Mouse (Mus musculus) CH12.LX (cell line): ENCODE data around the gene Adamts20. TPM values are rescaled to one million over a fixed set of nuclear protein-coding genes. Genes with fewer than 3 reads are reported as not detected.

Experiments used
- DNase-seq: peaks from one replicate; pipeline ENCODE4 v3.0.0-alpha.2; 2013; ENCODE audit errors: extremely low read depth
- H3K27ac ChIP-seq: 2 replicates; pipeline ENCODE4 v1.5.1; 2012; ENCODE audit warnings: low read depth, mild to moderate bottlenecking, control low read depth, moderate library complexity; ENCODE audit not compliant: insufficient read depth
- H3K27me3 ChIP-seq: replicated peaks from 2 replicates; pipeline ENCODE3; 2012; ENCODE audit warnings: inconsistent platforms
- H3K36me3 ChIP-seq, 2 experiments: replicated peaks in 1 of 2; 2 replicates each; pipeline versions ENCODE3 to v1.6.1; 2012; ENCODE audit warnings: inconsistent platforms in 1 of 2, low read length in 1 of 2, mild to moderate bottlenecking in 1 of 2, mixed read lengths in 1 of 2, moderate library complexity in 1 of 2; ENCODE audit not compliant: control insufficient read depth in 1 of 2, insufficient read depth in 1 of 2
- H3K4me1 ChIP-seq, 2 experiments: 2 replicates each; pipeline ENCODE4 v1.6.1; 2012; ENCODE audit warnings: inconsistent platforms in 1 of 2, moderate library complexity in 1 of 2; ENCODE audit not compliant: insufficient read depth in 2 of 2, control insufficient read depth in 1 of 2
- H3K4me2 ChIP-seq: 2 replicates; pipeline ENCODE4 v1.6.1; 2012; ENCODE audit warnings: low read depth, mild to moderate bottlenecking, control low read depth; ENCODE audit not compliant: poor library complexity, insufficient read depth, severe bottlenecking
- H3K4me3 ChIP-seq, 3 experiments: fragments of 150-350 bp in 1 of 3; sonication (generic) in 1 of 3; replicated peaks in 1 of 3; 2 replicates each; pipeline versions ENCODE3 to v1.5.1; 2011 to 2012; ENCODE audit warnings: low read depth in 2 of 3, low read length in 2 of 3, mild to moderate bottlenecking in 2 of 3, moderate library complexity in 2 of 3, control low read depth in 1 of 3, improper control_type of control experiment in 1 of 3, inconsistent platforms in 1 of 3, mixed read lengths in 1 of 3; ENCODE audit not compliant: poor library complexity in 1 of 3
- H3K79me2 ChIP-seq: replicated peaks from 2 replicates; pipeline ENCODE4 v1.6.1; 2012; ENCODE audit warnings: mild to moderate bottlenecking, moderate library complexity; ENCODE audit not compliant: control insufficient read depth, poor library complexity, insufficient read depth, severe bottlenecking; ENCODE audit errors: extremely low read depth
- H3K9ac ChIP-seq: 2 replicates; pipeline ENCODE4 v1.6.1; 2012; ENCODE audit warnings: low read depth, mild to moderate bottlenecking, control low read depth, moderate library complexity; ENCODE audit not compliant: insufficient read depth
- H3K9me3 ChIP-seq: replicated peaks from 2 replicates; pipeline ENCODE3; 2012; ENCODE audit warnings: low read length, inconsistent platforms, mixed read lengths
- BHLHE40 ChIP-seq: IDR thresholded peaks from 2 replicates; pipeline ENCODE4 v1.6.1; 2011; ENCODE audit warnings: mild to moderate bottlenecking, low read depth, low read length, improper control_type of control experiment
- CHD1 ChIP-seq: IDR thresholded peaks from 2 replicates; pipeline ENCODE4 v1.6.1; 2012; ENCODE audit warnings: low read depth, low read length, improper control_type of control experiment, inconsistent platforms
- ETS1 ChIP-seq: conservative IDR thresholded peaks from 2 replicates; pipeline ENCODE4 v1.6.1; 2012; ENCODE audit warnings: low read depth, mild to moderate bottlenecking, inconsistent platforms, low read length, improper control_type of control experiment, moderate library complexity
- HCFC1 ChIP-seq: IDR thresholded peaks from 2 replicates; pipeline ENCODE4 v1.6.1; 2012; ENCODE audit warnings: low read depth, mild to moderate bottlenecking, inconsistent platforms, low read length, improper control_type of control experiment
- IRF4 ChIP-seq: IDR thresholded peaks from 2 replicates; pipeline ENCODE4 v1.6.1; 2014; ENCODE audit warnings: low read depth, mild to moderate bottlenecking, inconsistent platforms, low read length, improper control_type of control experiment
- JUN ChIP-seq: IDR thresholded peaks from 2 replicates; pipeline ENCODE4 v1.6.1; 2011; ENCODE audit warnings: low read depth, mild to moderate bottlenecking, low read length, improper control_type of control experiment, moderate library complexity; ENCODE audit not compliant: insufficient read depth
- JUND ChIP-seq: conservative IDR thresholded peaks from 2 replicates; pipeline ENCODE4 v1.6.1; 2011; ENCODE audit warnings: low read depth, low read length, improper control_type of control experiment
- KAT2A ChIP-seq: IDR thresholded peaks from 2 replicates; pipeline ENCODE4 v1.6.1; 2012; ENCODE audit warnings: low read length, improper control_type of control experiment, inconsistent platforms; ENCODE audit not compliant: insufficient replicate concordance
- MAX ChIP-seq: IDR thresholded peaks from 2 replicates; pipeline ENCODE4 v1.6.1; 2011; ENCODE audit warnings: low read length, improper control_type of control experiment
- MAZ ChIP-seq: IDR thresholded peaks from 2 replicates; pipeline ENCODE4 v1.6.1; 2012; ENCODE audit warnings: low read depth, mild to moderate bottlenecking, inconsistent platforms, low read length, improper control_type of control experiment, moderate library complexity
- MXI1 ChIP-seq: IDR thresholded peaks from 2 replicates; pipeline ENCODE4 v1.6.1; 2011; ENCODE audit warnings: mild to moderate bottlenecking, low read depth, low read length, improper control_type of control experiment
- POLR2A ChIP-seq: IDR thresholded peaks from 2 replicates; pipeline ENCODE4 v1.6.1; 2011; ENCODE audit warnings: low read depth, mild to moderate bottlenecking, improper control_type of control experiment, low read length
- POLR2AphosphoS2 ChIP-seq: IDR thresholded peaks from 2 replicates; pipeline ENCODE4 v1.6.1; 2011; ENCODE audit warnings: low read depth, low read length, improper control_type of control experiment
- RCOR1 ChIP-seq: conservative IDR thresholded peaks from 2 replicates; pipeline ENCODE4 v1.6.1; 2012; ENCODE audit warnings: low read depth, mild to moderate bottlenecking, inconsistent platforms, low read length, improper control_type of control experiment
- SIN3A ChIP-seq: IDR thresholded peaks from 2 replicates; pipeline ENCODE4 v1.6.1; 2012; ENCODE audit warnings: low read length, improper control_type of control experiment, inconsistent platforms
- TBP ChIP-seq: conservative IDR thresholded peaks from 2 replicates; pipeline ENCODE4 v1.6.1; 2011; ENCODE audit warnings: low read depth, low read length, improper control_type of control experiment
- TCF12 ChIP-seq: IDR thresholded peaks from 2 replicates; pipeline ENCODE4 v1.6.1; 2014; ENCODE audit warnings: low read depth, mild to moderate bottlenecking, inconsistent platforms, low read length, improper control_type of control experiment
- UBTF ChIP-seq: IDR thresholded peaks from 2 replicates; pipeline ENCODE4 v1.6.1; 2012; ENCODE audit warnings: low read depth, mild to moderate bottlenecking, inconsistent platforms, low read length, improper control_type of control experiment, moderate library complexity
- USF1 ChIP-seq: IDR thresholded peaks from 2 replicates; pipeline ENCODE4 v1.6.1; 2014; ENCODE audit warnings: low read depth, mild to moderate bottlenecking, inconsistent platforms, low read length, improper control_type of control experiment
- USF2 ChIP-seq: conservative IDR thresholded peaks from 2 replicates; pipeline ENCODE4 v1.6.1; 2011; ENCODE audit warnings: low read depth, low read length, improper control_type of control experiment
- ZKSCAN1 ChIP-seq: IDR thresholded peaks from 2 replicates; pipeline ENCODE4 v1.6.1; 2012; ENCODE audit warnings: low read depth, inconsistent platforms, low read length, improper control_type of control experiment, borderline replicate concordance
- ZMIZ1 ChIP-seq: IDR thresholded peaks from 2 replicates; pipeline ENCODE4 v1.6.1; 2012; ENCODE audit warnings: low read depth, mild to moderate bottlenecking, inconsistent platforms, low read length, improper control_type of control experiment
- ZNF384 ChIP-seq: IDR thresholded peaks from 2 replicates; pipeline ENCODE4 v1.6.1; 2012; ENCODE audit warnings: low read depth, low read length, improper control_type of control experiment, inconsistent platforms
- dilution Hi-C: fragments of 300-500 bp; cut with MboI; formaldehyde crosslinking; loops from 2 replicates; pipeline ENCODE4 v1.14.3; 2020; ENCODE audit warnings: low sequenced_read_pairs; ENCODE audit not compliant: extremely low pct_unique_long_range_greater_than_20kb, extremely low pct_ligation_motif_present
- in situ Hi-C: fragments of 300-500 bp; cut with MboI; formaldehyde crosslinking; loops from 3 replicates; pipeline ENCODE4 v1.14.3; 2019; ENCODE audit warnings: low sequenced_read_pairs, low pct_ligation_motif_present, low pct_unique_long_range_greater_than_20kb, mixed read lengths
- polyA plus RNA-seq: library from polyadenylated mRNA; unstranded; fragments of >175 nt; gene quantifications from 2 replicates; pipeline ENCODE4 v1.2.1, GENCODE M21; 2012; ENCODE audit warnings: low read depth; ENCODE audit not compliant: insufficient read length
- total RNA-seq, 2 experiments: library from RNA; depleted of rRNA; stranded (reverse); fragments of 300-350 nt in 1 of 2; fragments of >200 nt in 1 of 2; gene quantifications; 2 replicates each; pipeline ENCODE4 v1.2.3; 2012 to 2014

Gene Adamts20
- total and polyA plus RNA-seq, 3 experiments, result 0.37 to 1.5 (median 0.68) TPM

GRCm38 (mm10) chr15:94403461-94404070 is 61.7 kb downstream of the Adamts20 start:
- no peak overlapping the region for H3K4me2 ChIP-seq
- TF ChIP-seq CHD1 (no peak), USF1 (no peak), ZKSCAN1 (no peak), ZMIZ1 (no peak), JUN (no peak), SIN3A (no peak), MAZ (no peak), TBP (no peak)

DNA sequence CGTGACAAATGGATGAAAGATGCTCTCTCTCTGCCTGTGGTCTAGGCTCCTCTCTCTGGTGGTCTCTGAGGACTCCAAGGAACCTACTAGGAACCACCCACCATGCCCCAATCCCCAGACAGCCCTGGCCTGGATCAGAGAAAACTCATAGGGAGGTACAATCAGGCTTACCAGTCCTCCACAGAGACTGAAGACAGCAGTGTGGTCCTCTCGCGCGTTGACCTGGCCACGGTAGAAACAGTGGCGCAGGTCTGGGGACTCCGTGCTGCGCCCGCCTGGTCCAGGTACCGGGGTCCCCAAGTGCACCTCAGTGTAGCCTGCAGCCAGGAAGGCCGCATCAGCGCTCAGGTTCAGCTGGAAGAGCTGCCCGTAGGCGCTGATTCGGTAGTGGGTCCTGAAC is 62.2 kb downstream of the Adamts20 start:
- no peak overlapping the region for H3K4me2 ChIP-seq
- in situ Hi-C loops, result no loop called here

More at GRCm38 (mm10) chr15:94403461-94404070, 61.7 kb downstream of the Adamts20 start:
- no peak overlapping the region for H3K4me3 ChIP-seq
- no peak for DNase-seq
- no peaks in the 10 kb centered on the region for H3K27me3 ChIP-seq
- no peaks in the 10 kb centered on the region for H3K36me3 ChIP-seq
- H3K9ac ChIP-seq, result no peak overlapping the region
- in situ Hi-C loops, result no loop called here
- H3K9me3 ChIP-seq, result peaks cover 5% of the 10 kb centered on the region
- H3K27ac ChIP-seq, result no peak overlapping the region
- dilution Hi-C loops, result no loop called here
- H3K4me1 ChIP-seq, result no peaks in the 10 kb centered on the region
- H3K79me2 ChIP-seq, result no peaks in the 10 kb centered on the region

More for the DNA sequence above, 62.2 kb downstream of the Adamts20 start:
- no peaks in the 10 kb centered on the region for H3K79me2 ChIP-seq
- peaks cover 5% of the 10 kb centered on the region for H3K9me3 ChIP-seq
- H3K27me3 ChIP-seq, result no peaks in the 10 kb centered on the region
- H3K27ac ChIP-seq, result no peak overlapping the region
- DNase-seq, result no peak
- dilution Hi-C loops, result no loop called here
- no peaks in the 10 kb centered on the region for H3K36me3 ChIP-seq
- H3K4me3 ChIP-seq, result no peak overlapping the region
- TF ChIP-seq IRF4, result no peak
- no peak for TF ChIP-seq POLR2A
- no peak for TF ChIP-seq HCFC1
- TF ChIP-seq BHLHE40, result no peak
- no peak for TF ChIP-seq RCOR1
- TF ChIP-seq MAX, result no peak
- TF ChIP-seq ZNF384, result no peak
- TF ChIP-seq TCF12, result no peak
- TF ChIP-seq UBTF, result no peak
- TF ChIP-seq MXI1, result no peak
- no peak for TF ChIP-seq JUND
- no peak for TF ChIP-seq ETS1
- TF ChIP-seq ZKSCAN1, result no peak
- no peak for TF ChIP-seq USF1
- no peak for TF ChIP-seq SIN3A
- no peak for TF ChIP-seq USF2
- TF ChIP-seq KAT2A, result no peak
- TF ChIP-seq POLR2AphosphoS2, result no peak
- no peak overlapping the region for H3K9ac ChIP-seq
- H3K4me1 ChIP-seq, result no peaks in the 10 kb centered on the region
